Mouse (Mus musculus) liver, adult 2 months (tissue): ENCODE data around the gene Gars.

Source experiments
- CTCF ChIP-seq: fragments of 200-500 bp; IDR thresholded peaks from 2 replicates; pipeline ENCODE4 v1.5.1; 2011; ENCODE audit warnings: low read depth, low read length, control low read depth
- POLR2A ChIP-seq: fragments of 200-500 bp; IDR thresholded peaks from 2 replicates; pipeline ENCODE4 v1.6.1; 2011; ENCODE audit warnings: low read length, control low read depth; ENCODE audit not compliant: insufficient read depth; ENCODE audit errors: extremely low read depth

- TF ChIP-seq POLR2A, result no peak
- TF ChIP-seq CTCF, result no peak
Observed at GRCm38 (mm10) chr6:55036731-55037130, 1.1 kb upstream of the Gars start.
